Mouse (Mus musculus): ENCODE results near the gene Gm13723.

Gene Gm13723

GRCm38 (mm10) chr2:86874702-86875101 lies at the start of gene Gm13723:
Gene Gm13723 (minus strand): TSS chr2:86874802.
- DNase-seq (ENCODE audit: low spot score in 2 of 2): no peak

GRCm38 (mm10) chr2:86905647-86906046 lies 31.0 kb upstream of the Gm13723 start:
- DNase-seq (ENCODE audit: low spot score in 2 of 2): no peak

DNA sequence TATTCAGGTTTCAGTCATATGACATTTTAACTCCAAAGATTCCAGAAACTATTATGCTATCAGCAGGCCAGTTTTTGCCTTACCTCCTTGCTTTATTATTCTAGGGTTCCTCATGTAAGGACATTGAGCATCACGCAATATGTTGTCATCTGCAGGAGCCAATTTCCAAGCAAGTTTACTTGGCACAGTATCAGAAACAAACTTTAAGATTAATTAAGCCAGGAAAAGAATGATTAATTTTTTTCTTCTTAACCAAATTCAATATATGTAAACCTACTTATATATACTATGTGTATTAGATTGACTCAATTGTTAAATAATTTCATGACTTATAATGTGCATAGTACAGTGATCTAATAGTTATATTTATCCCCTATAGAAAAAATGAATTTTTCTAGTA lies 17.5 kb upstream of the Gm13723 start, which contains the start of gene Olfr1097:
Gene Olfr1097, minus strand, starts transcription at position 101 of the 400 bp plus-strand sequence.
- DNase-seq (ENCODE audit: low spot score in 2 of 2): no peak

GRCm38 (mm10) chr2:86851596-86851995 lies 23.0 kb downstream of the Gm13723 start, which contains the start of gene Olfr1095:
Gene Olfr1095 (minus strand): TSS chr2:86851696.
- DNase-seq (ENCODE audit: low spot score in 2 of 2): no peak

DNA sequence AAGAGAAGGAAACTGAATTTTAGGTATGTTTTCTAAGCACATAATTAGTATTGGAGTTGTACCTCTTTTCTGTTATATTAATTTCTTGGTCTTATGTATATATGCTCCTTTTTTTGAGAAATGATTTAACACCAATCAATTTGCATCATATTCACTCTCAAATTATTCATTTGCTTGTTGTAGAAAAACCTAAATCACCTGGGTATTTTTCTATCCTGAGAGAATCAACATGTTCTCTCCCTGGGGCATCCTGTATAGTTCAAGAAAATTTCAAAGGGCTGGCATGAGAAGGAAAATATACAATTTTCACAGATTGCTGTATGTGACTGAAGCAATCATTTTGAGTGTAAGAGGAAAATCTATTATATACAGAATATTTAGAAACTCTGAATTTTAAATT lies 50.2 kb downstream of the Gm13723 start, which contains the start of gene Olfr1094:
Gene Olfr1094, plus strand, starts transcription at position 301 of the 400 bp plus-strand sequence.
- DNase-seq (ENCODE audit: low spot score in 2 of 2): no peak
